Mouse (Mus musculus): ENCODE results near the gene Vhl.

GRCm38 (mm10) chr6:113597945-113598344 is 25.8 kb upstream of the Vhl start:
- TF ChIP-seq EP300 (IDR thresholded peaks at IDR 0.05; ENCODE audit: insufficient read depth, low read depth, low read length) (no peak), POLR2A (IDR thresholded peaks at IDR 0.05; ENCODE audit: insufficient read depth, low read length) (no peak), CTCF (IDR thresholded peaks at IDR 0.05; ENCODE audit: low read depth, low read length) (no peak)
